Mouse (Mus musculus): ENCODE data around the gene Cort.
A peak's percentile ranks its signal among the peaks of the same experiment; 100 is the strongest.
"Not testable (repeated sequence)": the region's sequence is repeated elsewhere in the genome, so short reads cannot be mapped to it uniquely, and the experiment has no call there.

Cort gene

GRCm38 (mm10) chr4:149147528-149147927 lies 21.0 kb upstream of the Cort start:
- DNase-seq (ENCODE audit: low spot score) = no peak

DNA sequence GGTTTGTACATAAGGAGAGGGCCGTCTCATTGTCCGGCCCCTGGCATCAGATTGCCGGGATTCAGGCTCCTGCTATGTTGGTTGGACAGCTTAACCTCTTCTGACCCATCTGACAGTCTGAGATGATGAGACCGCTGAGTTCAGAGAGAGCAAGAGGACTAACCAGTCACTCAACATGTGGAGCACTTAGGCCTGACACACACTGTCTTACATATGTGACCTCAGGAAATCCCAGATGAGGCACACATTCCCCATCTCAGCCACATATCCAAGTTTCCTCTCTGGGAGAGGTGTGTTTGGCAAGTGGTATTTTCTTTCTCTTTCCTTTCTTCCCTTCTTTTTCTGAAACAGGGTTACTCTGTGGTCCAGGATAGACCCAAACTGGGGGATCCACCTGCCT lies 18.6 kb upstream of the Cort start:
- no peak for DNase-seq (ENCODE audit: low spot score)

DNA sequence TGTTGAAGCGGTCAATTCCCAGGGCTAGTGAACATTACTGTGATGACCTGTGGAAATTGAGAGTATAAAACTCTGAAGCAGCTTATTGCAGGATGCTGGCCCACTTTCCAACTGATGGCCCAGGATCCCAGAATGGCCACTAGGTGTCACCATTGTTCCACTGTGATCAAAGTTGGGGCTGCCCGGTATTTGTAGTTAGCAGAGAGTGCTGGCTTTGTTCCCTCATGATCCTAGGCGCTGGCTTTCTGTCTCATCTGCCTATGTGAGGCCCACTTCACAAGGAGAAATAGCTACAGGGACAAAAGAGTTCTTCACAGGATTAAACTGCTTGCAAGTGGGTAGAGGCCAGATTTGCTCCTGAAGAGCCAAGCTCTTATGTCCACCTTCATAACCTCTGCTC lies 17.9 kb upstream of the Cort start:
- DNase-seq (ENCODE audit: low spot score) = peak; percentile 89

GRCm38 (mm10) chr4:149143594-149143993 lies 17.0 kb upstream of the Cort start:
- DNase-seq (ENCODE audit: low spot score) = no peak

DNA sequence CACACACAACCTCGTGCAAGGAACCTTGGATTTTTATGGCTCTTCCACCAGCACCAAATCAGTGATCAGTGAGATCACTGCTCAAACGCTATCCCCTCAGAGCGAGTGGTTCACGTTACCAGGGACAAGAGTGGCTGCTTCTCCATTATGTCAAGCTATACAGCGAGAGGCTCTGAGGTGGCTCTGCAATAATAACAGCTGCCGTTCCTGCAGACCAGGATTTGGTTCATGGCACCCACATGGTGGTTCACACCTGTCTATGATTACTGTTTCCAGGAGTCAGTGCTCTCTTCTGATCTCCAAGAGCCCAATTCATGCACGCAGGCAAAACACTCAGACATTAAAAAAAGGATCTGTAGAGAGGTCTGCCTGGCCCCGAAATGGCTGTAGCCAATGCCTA lies 12.0 kb upstream of the Cort start:
- DNase-seq (ENCODE audit: low spot score) = no peak

DNA sequence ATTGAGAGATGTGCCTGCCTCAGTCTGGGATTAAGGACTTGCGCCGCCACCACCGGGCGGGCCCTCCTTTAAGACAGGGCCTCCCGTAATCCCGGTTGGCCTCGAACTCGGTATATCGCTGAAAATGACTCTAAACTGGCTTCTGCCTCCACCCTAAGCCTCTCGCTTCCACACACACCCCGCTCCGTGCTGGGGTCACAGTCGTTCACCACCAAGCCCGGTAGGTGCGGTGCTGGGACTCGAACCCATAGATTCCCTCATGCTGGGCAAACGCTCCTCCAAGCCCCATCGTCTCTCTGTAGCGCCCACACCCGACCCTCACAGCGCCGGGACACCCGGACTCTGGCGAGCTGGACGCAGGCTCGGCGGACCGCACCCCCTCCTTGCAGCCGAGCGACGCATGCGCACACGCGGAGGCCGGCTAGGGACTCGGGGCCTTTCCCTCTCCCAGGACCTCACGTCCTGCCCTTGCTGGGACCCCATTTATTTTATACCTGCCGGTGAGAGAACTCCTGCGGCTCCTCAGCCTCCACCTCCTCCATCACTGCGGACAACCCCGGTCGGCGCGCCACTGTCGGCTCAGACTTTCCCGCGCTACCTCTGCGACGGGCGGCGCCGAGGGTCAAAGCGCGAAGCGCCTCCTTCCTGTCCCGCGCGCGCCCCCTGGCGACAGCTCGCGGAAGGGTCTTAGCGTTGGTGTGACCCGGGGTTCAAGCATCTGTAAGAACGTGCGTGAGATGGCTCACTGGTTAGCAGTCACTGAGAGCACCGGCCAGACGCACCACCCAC lies 10.6 kb upstream of the Cort start, which contains the start of gene Cenps:
Gene Cenps, minus strand, starts transcription at position 648 of the 789 bp plus-strand sequence.
- DNase-seq (ENCODE audit: low spot score) = peak; percentile 89

GRCm38 (mm10) chr4:149136116-149136850 lies 9.7 kb upstream of the Cort start:
- no peak for DNase-seq (ENCODE audit: low spot score)

GRCm38 (mm10) chr4:149133395-149133794 lies 6.8 kb upstream of the Cort start:
- DNase-seq (ENCODE audit: low spot score) = no peak

- DNase-seq (ENCODE audit: low spot score) = no peak
Observed at GRCm38 (mm10) chr4:149131789-149132565, 5.4 kb upstream of the Cort start.

GRCm38 (mm10) chr4:149131021-149131752 lies 4.6 kb upstream of the Cort start:
- no peak for DNase-seq (ENCODE audit: low spot score)

- DNase-seq (ENCODE audit: low spot score) = no peak
Observed at GRCm38 (mm10) chr4:149128467-149128866, 1.9 kb upstream of the Cort start.

- DNase-seq (ENCODE audit: low spot score) = no peak
Observed at GRCm38 (mm10) chr4:149126115-149126509, 451 bp downstream of the Cort start.

DNA sequence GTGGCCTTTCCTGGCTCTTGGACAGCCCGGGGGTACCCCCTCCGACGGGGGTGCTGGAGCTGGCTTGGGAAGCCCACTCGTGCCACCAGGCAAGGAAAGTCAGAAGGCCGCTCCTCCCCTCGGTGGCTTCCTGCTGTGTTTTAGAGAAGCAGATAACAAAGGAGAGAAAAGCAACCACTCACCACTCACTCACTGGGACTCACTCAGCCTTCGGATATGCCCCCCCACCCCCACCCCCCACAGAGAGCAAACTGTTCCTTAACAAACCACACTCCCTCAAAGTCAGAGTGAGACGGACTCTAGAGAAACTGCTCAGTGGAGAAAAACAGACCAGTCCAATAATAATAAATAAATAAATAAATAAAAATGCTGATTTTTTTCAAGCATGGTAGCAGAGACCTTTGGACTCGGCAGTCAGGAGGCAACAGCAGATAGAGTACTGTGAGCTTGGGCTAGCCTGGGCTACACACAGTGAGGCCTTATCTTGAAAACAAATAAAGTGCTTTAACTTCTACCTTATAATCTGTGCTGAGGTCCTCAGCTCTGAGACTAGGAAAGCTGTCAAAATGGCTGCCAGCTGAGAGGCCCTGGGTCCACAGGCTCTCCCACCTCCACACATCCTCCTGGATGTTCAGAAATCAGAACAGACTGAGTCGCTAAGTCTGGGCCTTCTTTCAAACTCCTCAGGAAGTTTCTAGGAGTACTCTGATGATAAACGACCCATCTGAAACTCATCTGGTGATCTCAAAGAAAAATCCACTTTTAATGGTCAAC lies 1.0 kb downstream of the Cort start:
- DNase-seq (ENCODE audit: low spot score) = no peak

- DNase-seq (ENCODE audit: low spot score) = no peak
Observed at GRCm38 (mm10) chr4:149123432-149123831, 3.1 kb downstream of the Cort start.

- DNase-seq (ENCODE audit: low spot score) = not testable (repeated sequence)
Observed at GRCm38 (mm10) chr4:149119978-149120562, 6.5 kb downstream of the Cort start.

DNA sequence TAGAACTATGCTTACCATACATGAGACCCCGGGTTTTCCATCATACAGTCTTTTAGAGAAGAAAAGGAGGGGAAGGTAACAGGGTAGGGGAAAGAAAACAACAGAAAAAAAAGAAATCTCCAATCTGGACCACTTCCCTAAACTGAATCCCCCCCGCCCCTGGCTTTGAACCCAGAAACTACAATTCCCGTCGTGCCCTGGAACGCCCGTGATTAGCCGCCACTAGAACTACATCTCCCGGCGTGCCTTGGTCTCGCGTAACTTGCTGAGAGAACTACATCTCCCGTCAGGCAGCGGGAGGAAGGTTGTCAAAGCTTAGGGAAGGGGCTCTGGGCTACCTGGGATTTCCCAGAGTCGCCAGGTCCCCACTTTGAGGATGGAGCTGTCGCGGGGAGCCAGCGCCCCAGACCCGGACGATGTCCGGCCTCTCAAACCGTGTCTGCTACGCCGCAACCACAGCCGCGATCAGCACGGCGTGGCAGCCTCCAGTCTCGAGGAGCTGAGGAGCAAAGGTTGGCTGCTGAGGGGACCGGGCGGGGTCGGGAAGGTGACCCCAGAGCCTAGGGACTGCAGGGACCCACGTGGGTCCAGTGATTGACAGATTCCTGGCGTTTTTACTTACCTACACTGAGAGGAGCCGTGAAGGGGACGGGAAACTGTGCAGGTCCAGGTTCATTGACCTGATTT lies 22.5 kb downstream of the Cort start, which contains the start of gene Dffa:
Gene Dffa, plus strand, starts transcription at position 272 of the 687 bp plus-strand sequence.
- peak; percentile 93 for DNase-seq (ENCODE audit: low spot score)

- no peak for DNase-seq (ENCODE audit: low spot score)
Observed at GRCm38 (mm10) chr4:149101456-149101855, 25.1 kb downstream of the Cort start.

GRCm38 (mm10) chr4:149100449-149100848 lies 26.1 kb downstream of the Cort start:
- not testable (repeated sequence) for DNase-seq (ENCODE audit: low spot score)

GRCm38 (mm10) chr4:149099369-149100017 lies 27.1 kb downstream of the Cort start, which contains the start of gene Pex14:
TSS of gene Pex14 (minus strand) at chr4:149099876.
- DNase-seq (ENCODE audit: low spot score) = peak; percentile 90

All from layer of hippocampus, adult 11-12 months (tissue).